Mouse (Mus musculus) ES-E14 (cell line): Measurements from ENCODE around the gene Timp4.

Source experiments
- CHD2 ChIP-seq: IDR thresholded peaks from 2 replicates; pipeline ENCODE4 v1.6.1; 2014; ENCODE audit warnings: mild to moderate bottlenecking, low read depth, low read length, inconsistent platforms
- MAFK ChIP-seq: IDR thresholded peaks from 2 replicates; pipeline ENCODE4 v1.6.1; 2014; ENCODE audit warnings: mild to moderate bottlenecking, low read depth, low read length, inconsistent platforms; ENCODE audit not compliant: insufficient read depth
- ZC3H11A ChIP-seq: IDR thresholded peaks from 2 replicates; pipeline ENCODE4 v1.6.1; 2012; ENCODE audit warnings: low read depth, mild to moderate bottlenecking, inconsistent platforms, low read length, borderline replicate concordance
- ZNF384 ChIP-seq: IDR thresholded peaks from 2 replicates; pipeline ENCODE4 v1.6.1; 2012; ENCODE audit warnings: low read depth, low read length, inconsistent platforms

DNA sequence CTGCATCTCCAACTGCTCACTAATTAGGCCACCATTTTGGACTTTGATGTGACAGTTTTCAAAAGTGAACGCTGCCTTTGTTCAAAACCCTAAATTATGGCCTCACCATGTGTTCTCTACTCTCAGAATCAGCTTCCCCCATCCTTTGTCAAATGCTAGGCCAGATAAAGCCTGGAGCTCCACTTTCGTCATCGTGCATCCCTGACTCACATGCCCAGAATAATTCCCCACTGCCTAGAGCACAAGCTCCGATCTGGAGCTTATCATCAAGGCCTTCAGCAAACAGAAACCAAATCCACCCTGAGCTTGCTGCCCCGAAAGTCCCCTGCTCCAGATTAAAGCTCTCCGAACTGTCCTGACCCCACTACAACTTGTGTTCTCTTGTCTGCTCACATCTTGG, 40.6 kb upstream of the Timp4 start:
- TF ChIP-seq MAFK (no peak), CHD2 (no peak), ZC3H11A (no peak), ZNF384 (no peak)
